Mouse (Mus musculus): ENCODE data around the gene Pnmal1. TPM values are rescaled to one million over a fixed set of nuclear protein-coding genes. Genes with fewer than 3 reads are reported as not detected.
A peak's percentile ranks its signal among the peaks of the same experiment; 100 is the strongest.

The Pnmal1 gene
- total RNA-seq (2014; rRNA removed) (41.2 and 54.0 TPM in 2 replicates), polyA plus RNA-seq (2015; fragmentation: Nextera tagmentation; extraction: Ambion mirVana) (64.8 and 65.2 TPM in 2 replicates)

GRCm38 (mm10) chr7:16959539-16960187, at the start of gene Pnmal1:
Gene Pnmal1, plus strand, starts transcription at chr7:16959679.
- peak within 1 kb of the TSS; percentile 42 for H3K4me3 ChIP-seq (ENCODE audit: low read depth, low read length)
- H3K27ac ChIP-seq (ENCODE audit: low read depth, low read length) = peak within 1 kb of the TSS; percentile 91
- H3K9ac ChIP-seq (replicated peaks; ENCODE audit: low read length, poor library complexity, severe bottlenecking) = peak within 1 kb of the TSS; percentile 66
- no peaks in the 10 kb centered on the region for H3K36me3 ChIP-seq (ENCODE audit: insufficient read depth, low read length)
- 2% methylated on average over 17 of the region's 17 CpGs for WGBS
- H3K9me3 ChIP-seq (ENCODE audit: low read length) = no peaks in the 10 kb centered on the region
- no peaks in the 10 kb centered on the region for H3K27me3 ChIP-seq (ENCODE audit: insufficient read depth, low read length)
- peak; percentile 98 for DNase-seq (ENCODE audit: low spot score)
- peaks cover 15% of the 10 kb centered on the region for H3K4me1 ChIP-seq (ENCODE audit: insufficient read depth, low read length)
- ATAC-seq (ENCODE audit: low FRiP score) = peak; percentile 90
- H3K4me2 ChIP-seq (ENCODE audit: low read depth, low read length, poor library complexity, severe bottlenecking) = peak within 1 kb of the TSS; percentile 74
- TF ChIP-seq CTCF (IDR thresholded peaks at IDR 0.05) = no peak

GRCm38 (mm10) chr7:16909909-16910308, 49.6 kb upstream of the Pnmal1 start:
- no peaks in the 10 kb centered on the region for H3K27me3 ChIP-seq (ENCODE audit: insufficient read depth, low read length)
- H3K27ac ChIP-seq (ENCODE audit: low read depth, low read length) = no peak overlapping the region
- no peak overlapping the region for H3K4me2 ChIP-seq (ENCODE audit: low read depth, low read length, poor library complexity, severe bottlenecking)
- WGBS = 65% methylated on average over 10 of the region's 10 CpGs
- no peak overlapping the region for H3K9ac ChIP-seq (replicated peaks; ENCODE audit: low read length, poor library complexity, severe bottlenecking)
- no peaks in the 10 kb centered on the region for H3K4me1 ChIP-seq (ENCODE audit: insufficient read depth, low read length)
- ATAC-seq (ENCODE audit: low FRiP score) (no peak), DNase-seq (ENCODE audit: low spot score) (no peak)
- TF ChIP-seq CTCF (IDR thresholded peaks at IDR 0.05) = no peak
- H3K36me3 ChIP-seq (ENCODE audit: insufficient read depth, low read length) = peaks cover 8% of the 10 kb centered on the region
- no peak overlapping the region for H3K4me3 ChIP-seq (ENCODE audit: low read depth, low read length)
- no peaks in the 10 kb centered on the region for H3K9me3 ChIP-seq (ENCODE audit: low read length)

GRCm38 (mm10) chr7:16911904-16912303, 47.6 kb upstream of the Pnmal1 start:
- TF ChIP-seq CTCF (IDR thresholded peaks at IDR 0.05) = no peak
- Histone ChIP-seq H3K36me3 (ENCODE audit: insufficient read depth, low read length) (peaks cover 26% of the 10 kb centered on the region), H3K4me1 (ENCODE audit: insufficient read depth, low read length) (no peaks in the 10 kb centered on the region), H3K9ac (replicated peaks; ENCODE audit: low read length, poor library complexity, severe bottlenecking) (no peak overlapping the region), H3K4me2 (ENCODE audit: low read depth, low read length, poor library complexity, severe bottlenecking) (no peak overlapping the region), H3K4me3 (ENCODE audit: low read depth, low read length) (no peak overlapping the region), H3K27ac (ENCODE audit: low read depth, low read length) (no peak overlapping the region), H3K27me3 (ENCODE audit: insufficient read depth, low read length) (no peaks in the 10 kb centered on the region), H3K9me3 (ENCODE audit: low read length) (no peaks in the 10 kb centered on the region)
- 96% methylated on average over 3 of the region's 3 CpGs for WGBS
- ATAC-seq (ENCODE audit: low FRiP score) = no peak
- no peak for DNase-seq (ENCODE audit: low spot score)

DNA sequence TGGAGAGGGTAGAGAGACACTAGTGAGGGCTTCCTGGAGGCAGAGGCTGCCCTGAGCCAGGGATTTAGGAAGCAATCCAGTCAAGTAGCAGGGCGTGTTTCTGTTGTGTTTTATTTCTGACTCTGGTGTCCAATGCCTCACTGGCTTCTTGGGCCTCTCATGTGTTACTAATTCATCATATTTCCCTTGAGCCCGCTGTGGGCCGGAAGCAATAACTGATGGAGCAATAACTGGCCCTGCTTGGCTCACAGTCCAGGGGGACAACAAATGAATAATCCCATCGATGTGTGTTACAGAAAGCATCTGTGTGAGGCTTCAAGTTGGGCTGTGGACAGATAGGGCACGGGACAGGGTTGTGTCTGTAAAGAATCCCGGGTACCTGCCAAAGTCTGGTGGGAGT, 47.1 kb upstream of the Pnmal1 start:
- 71% methylated on average over 6 of the region's 6 CpGs for WGBS
- DNase-seq (ENCODE audit: low spot score) (no peak), ATAC-seq (ENCODE audit: low FRiP score) (no peak)
- no peak overlapping the region for H3K27ac ChIP-seq (ENCODE audit: low read depth, low read length)
- H3K4me3 ChIP-seq (ENCODE audit: low read depth, low read length) = no peak overlapping the region
- H3K27me3 ChIP-seq (ENCODE audit: insufficient read depth, low read length) = no peaks in the 10 kb centered on the region
- H3K9ac ChIP-seq (replicated peaks; ENCODE audit: low read length, poor library complexity, severe bottlenecking) = no peak overlapping the region
- no peak overlapping the region for H3K4me2 ChIP-seq (ENCODE audit: low read depth, low read length, poor library complexity, severe bottlenecking)
- H3K36me3 ChIP-seq (ENCODE audit: insufficient read depth, low read length) = peaks cover 31% of the 10 kb centered on the region
- H3K4me1 ChIP-seq (ENCODE audit: insufficient read depth, low read length) = no peaks in the 10 kb centered on the region
- no peak for TF ChIP-seq CTCF (IDR thresholded peaks at IDR 0.05)
- no peaks in the 10 kb centered on the region for H3K9me3 ChIP-seq (ENCODE audit: low read length)

DNA sequence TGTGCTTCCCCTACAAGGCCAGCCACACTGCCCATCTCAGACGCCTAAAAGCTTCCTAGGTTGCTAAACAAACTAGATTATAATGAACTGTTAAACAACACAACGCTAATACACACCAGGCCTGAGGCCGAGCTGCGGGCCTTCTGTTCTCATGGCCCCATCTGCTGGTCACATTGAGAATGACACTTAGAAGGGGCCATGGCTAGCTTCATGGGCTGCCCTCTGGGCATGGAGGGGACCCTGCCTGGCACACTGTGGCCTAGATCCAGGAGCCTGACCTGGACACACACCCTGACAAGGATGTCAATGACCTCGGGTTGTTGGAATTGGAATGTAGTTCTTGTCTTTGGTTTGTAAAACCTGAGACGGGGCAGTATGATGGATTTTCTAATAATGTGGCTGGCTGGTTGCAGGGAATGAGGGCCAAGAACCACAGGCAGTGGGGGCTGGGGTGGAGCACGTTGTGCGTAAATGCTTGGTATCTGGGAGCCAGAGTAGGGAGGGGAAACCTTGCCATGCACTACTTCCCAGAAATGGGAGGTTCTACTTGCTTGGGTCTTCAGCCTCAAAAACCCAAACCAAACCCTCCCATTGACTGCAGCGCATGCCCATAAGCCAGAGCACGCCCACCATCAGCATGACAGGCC, 45.5 kb upstream of the Pnmal1 start:
- H3K27ac ChIP-seq (ENCODE audit: low read depth, low read length) = 0 out of 2 replicates have a peak overlapping the region, but pooled peaks have one; percentile 12
- no peaks in the 10 kb centered on the region for H3K27me3 ChIP-seq (ENCODE audit: insufficient read depth, low read length)
- H3K4me2 ChIP-seq (ENCODE audit: low read depth, low read length, poor library complexity, severe bottlenecking) = no peak overlapping the region
- no peaks in the 10 kb centered on the region for H3K9me3 ChIP-seq (ENCODE audit: low read length)
- H3K4me3 ChIP-seq (ENCODE audit: low read depth, low read length) = no peak overlapping the region
- DNase-seq (ENCODE audit: low spot score) = peak; percentile 85
- H3K36me3 ChIP-seq (ENCODE audit: insufficient read depth, low read length) = peaks cover 44% of the 10 kb centered on the region
- no peaks in the 10 kb centered on the region for H3K4me1 ChIP-seq (ENCODE audit: insufficient read depth, low read length)
- H3K9ac ChIP-seq (replicated peaks; ENCODE audit: low read length, poor library complexity, severe bottlenecking) = no peak overlapping the region
- ATAC-seq (ENCODE audit: low FRiP score) = peak; percentile 54; the same call in 1 of the 2 replicates
- TF ChIP-seq CTCF (IDR thresholded peaks at IDR 0.05) = peak; percentile 92
- 42% methylated on average over 10 of the region's 10 CpGs for WGBS
